Mouse (Mus musculus): ENCODE results near the gene Cmpk2. TPM values are rescaled to one million over a fixed set of nuclear protein-coding genes. Genes with fewer than 3 reads are reported as not detected.

Cmpk2 gene
- polyA plus RNA-seq, 1 experiment from 2014 or later = 10.3 TPM

- Histone ChIP-seq H3K36me3 (ENCODE audit: control insufficient read depth, insufficient read depth, low read length) (no peaks in the 10 kb centered on the region), H3K4me1 (ENCODE audit: control insufficient read depth, insufficient read depth, low read length) (no peaks in the 10 kb centered on the region), H3K4me2 (ENCODE audit: low read depth, low read length) (no peak overlapping the region), H3K4me3 (ENCODE audit: low read depth, low read length) (no peak overlapping the region), H3K9ac (ENCODE audit: low read depth, low read length) (no peak overlapping the region), H3K9me3 (ENCODE audit: control insufficient read depth, low read length) (no peaks in the 10 kb centered on the region), H3K27ac (replicated peaks; ENCODE audit: low read depth, low read length) (no peak overlapping the region), H3K27me3 (replicated peaks; ENCODE audit: control insufficient read depth, insufficient read depth, low read length) (no peaks in the 10 kb centered on the region)
- DNase-seq (ENCODE audit: low spot score) = no peak
- no peak for ATAC-seq (ENCODE audit: low read depth)
- WGBS = 79% methylated on average over 4 of the region's 4 CpGs
Observed at GRCm38 (mm10) chr12:26446377-26447045, 22.5 kb upstream of the Cmpk2 start.

GRCm38 (mm10) chr12:26449483-26449882 lies 19.5 kb upstream of the Cmpk2 start:
- Histone ChIP-seq H3K9ac (ENCODE audit: low read depth, low read length) (no peak overlapping the region), H3K4me3 (ENCODE audit: low read depth, low read length) (no peak overlapping the region), H3K9me3 (ENCODE audit: control insufficient read depth, low read length) (no peaks in the 10 kb centered on the region), H3K36me3 (ENCODE audit: control insufficient read depth, insufficient read depth, low read length) (no peaks in the 10 kb centered on the region), H3K27ac (replicated peaks; ENCODE audit: low read depth, low read length) (no peak overlapping the region), H3K4me1 (ENCODE audit: control insufficient read depth, insufficient read depth, low read length) (no peaks in the 10 kb centered on the region), H3K4me2 (ENCODE audit: low read depth, low read length) (no peak overlapping the region), H3K27me3 (replicated peaks; ENCODE audit: control insufficient read depth, insufficient read depth, low read length) (no peaks in the 10 kb centered on the region)
- DNase-seq (ENCODE audit: low spot score) (no peak), ATAC-seq (ENCODE audit: low read depth) (no peak)
- WGBS = 97% methylated on average over 2 of the region's 2 CpGs

- Histone ChIP-seq H3K9me3 (ENCODE audit: control insufficient read depth, low read length) (no peaks in the 10 kb centered on the region), H3K27me3 (replicated peaks; ENCODE audit: control insufficient read depth, insufficient read depth, low read length) (no peaks in the 10 kb centered on the region), H3K4me3 (ENCODE audit: low read depth, low read length) (no peak overlapping the region), H3K36me3 (ENCODE audit: control insufficient read depth, insufficient read depth, low read length) (no peaks in the 10 kb centered on the region), H3K27ac (replicated peaks; ENCODE audit: low read depth, low read length) (no peak overlapping the region), H3K4me1 (ENCODE audit: control insufficient read depth, insufficient read depth, low read length) (peaks cover 4% of the 10 kb centered on the region; the same call in 1 of the 2 replicates), H3K4me2 (ENCODE audit: low read depth, low read length) (no peak overlapping the region), H3K9ac (ENCODE audit: low read depth, low read length) (no peak overlapping the region)
- ATAC-seq (ENCODE audit: low read depth) = no peak
- WGBS = 41% methylated on average over 1 of the region's 1 CpGs
- no peak for DNase-seq (ENCODE audit: low spot score)
Observed at GRCm38 (mm10) chr12:26451150-26451549, 17.9 kb upstream of the Cmpk2 start.

- Histone ChIP-seq H3K4me2 (ENCODE audit: low read depth, low read length) (no peak overlapping the region), H3K9ac (ENCODE audit: low read depth, low read length) (no peak overlapping the region), H3K27me3 (replicated peaks; ENCODE audit: control insufficient read depth, insufficient read depth, low read length) (no peaks in the 10 kb centered on the region), H3K36me3 (ENCODE audit: control insufficient read depth, insufficient read depth, low read length) (no peaks in the 10 kb centered on the region), H3K4me1 (ENCODE audit: control insufficient read depth, insufficient read depth, low read length) (peaks cover 8% of the 10 kb centered on the region; the same call in 1 of the 2 replicates), H3K27ac (replicated peaks; ENCODE audit: low read depth, low read length) (no peak overlapping the region), H3K4me3 (ENCODE audit: low read depth, low read length) (no peak overlapping the region), H3K9me3 (ENCODE audit: control insufficient read depth, low read length) (no peaks in the 10 kb centered on the region)
- ATAC-seq (ENCODE audit: low read depth) (no peak), DNase-seq (ENCODE audit: low spot score) (no peak)
- 71% methylated on average over 4 of the region's 4 CpGs for WGBS
Observed at GRCm38 (mm10) chr12:26452951-26453350, 16.1 kb upstream of the Cmpk2 start.

GRCm38 (mm10) chr12:26454682-26455081 lies 14.3 kb upstream of the Cmpk2 start:
- H3K9ac ChIP-seq (ENCODE audit: low read depth, low read length) = no peak overlapping the region
- DNase-seq (ENCODE audit: low spot score) = no peak
- 45% methylated on average over 5 of the region's 5 CpGs for WGBS
- no peak overlapping the region for H3K4me3 ChIP-seq (ENCODE audit: low read depth, low read length)
- no peaks in the 10 kb centered on the region for H3K9me3 ChIP-seq (ENCODE audit: control insufficient read depth, low read length)
- no peaks in the 10 kb centered on the region for H3K27me3 ChIP-seq (replicated peaks; ENCODE audit: control insufficient read depth, insufficient read depth, low read length)
- no peak for ATAC-seq (ENCODE audit: low read depth)
- no peak overlapping the region for H3K27ac ChIP-seq (replicated peaks; ENCODE audit: low read depth, low read length)
- H3K36me3 ChIP-seq (ENCODE audit: control insufficient read depth, insufficient read depth, low read length) = no peaks in the 10 kb centered on the region
- H3K4me1 ChIP-seq (ENCODE audit: control insufficient read depth, insufficient read depth, low read length) = peaks cover 8% of the 10 kb centered on the region; the same call in 1 of the 2 replicates
- H3K4me2 ChIP-seq (ENCODE audit: low read depth, low read length) = no peak overlapping the region

GRCm38 (mm10) chr12:26456028-26456698 lies 12.8 kb upstream of the Cmpk2 start, which contains the start of gene Rsad2:
Rsad2 (minus strand) TSS chr12:26456452.
- no peaks in the 10 kb centered on the region for H3K36me3 ChIP-seq (ENCODE audit: control insufficient read depth, insufficient read depth, low read length)
- ATAC-seq (ENCODE audit: low read depth) (peak; percentile 92), DNase-seq (ENCODE audit: low spot score) (peak; percentile 91)
- 36% methylated on average over 13 of the region's 13 CpGs for WGBS
- peak within 1 kb of the TSS; percentile 25 for H3K4me2 ChIP-seq (ENCODE audit: low read depth, low read length)
- no peaks in the 10 kb centered on the region for H3K27me3 ChIP-seq (replicated peaks; ENCODE audit: control insufficient read depth, insufficient read depth, low read length)
- no peak within 1 kb of the TSS for H3K9ac ChIP-seq (ENCODE audit: low read depth, low read length)
- H3K4me3 ChIP-seq (ENCODE audit: low read depth, low read length) = no peak within 1 kb of the TSS
- H3K27ac ChIP-seq (replicated peaks; ENCODE audit: low read depth, low read length) = no peak within 1 kb of the TSS
- peaks cover 8% of the 10 kb centered on the region; the same call in 1 of the 2 replicates for H3K4me1 ChIP-seq (ENCODE audit: control insufficient read depth, insufficient read depth, low read length)
- H3K9me3 ChIP-seq (ENCODE audit: control insufficient read depth, low read length) = no peaks in the 10 kb centered on the region

GRCm38 (mm10) chr12:26460091-26460490 lies 8.9 kb upstream of the Cmpk2 start:
- no peaks in the 10 kb centered on the region for H3K9me3 ChIP-seq (ENCODE audit: control insufficient read depth, low read length)
- no peak overlapping the region for H3K27ac ChIP-seq (replicated peaks; ENCODE audit: low read depth, low read length)
- no peak overlapping the region for H3K4me2 ChIP-seq (ENCODE audit: low read depth, low read length)
- 47% methylated on average over 2 of the region's 2 CpGs for WGBS
- no peak overlapping the region for H3K4me3 ChIP-seq (ENCODE audit: low read depth, low read length)
- peaks cover 8% of the 10 kb centered on the region; the same call in 1 of the 2 replicates for H3K4me1 ChIP-seq (ENCODE audit: control insufficient read depth, insufficient read depth, low read length)
- no peaks in the 10 kb centered on the region for H3K36me3 ChIP-seq (ENCODE audit: control insufficient read depth, insufficient read depth, low read length)
- H3K9ac ChIP-seq (ENCODE audit: low read depth, low read length) = no peak overlapping the region
- ATAC-seq (ENCODE audit: low read depth) (no peak), DNase-seq (ENCODE audit: low spot score) (no peak)
- H3K27me3 ChIP-seq (replicated peaks; ENCODE audit: control insufficient read depth, insufficient read depth, low read length) = no peaks in the 10 kb centered on the region

- Histone ChIP-seq H3K4me3 (ENCODE audit: low read depth, low read length) (no peak overlapping the region), H3K9ac (ENCODE audit: low read depth, low read length) (no peak overlapping the region), H3K36me3 (ENCODE audit: control insufficient read depth, insufficient read depth, low read length) (no peaks in the 10 kb centered on the region), H3K27me3 (replicated peaks; ENCODE audit: control insufficient read depth, insufficient read depth, low read length) (no peaks in the 10 kb centered on the region), H3K4me2 (ENCODE audit: low read depth, low read length) (no peak overlapping the region), H3K9me3 (ENCODE audit: control insufficient read depth, low read length) (no peaks in the 10 kb centered on the region), H3K4me1 (ENCODE audit: control insufficient read depth, insufficient read depth, low read length) (peaks cover 3% of the 10 kb centered on the region; the same call in 1 of the 2 replicates), H3K27ac (replicated peaks; ENCODE audit: low read depth, low read length) (no peak overlapping the region)
- WGBS = 65% methylated on average over 5 of the region's 5 CpGs
- no peak for DNase-seq (ENCODE audit: low spot score)
- ATAC-seq (ENCODE audit: low read depth) = no peak
Observed at GRCm38 (mm10) chr12:26465600-26465999, 3.4 kb upstream of the Cmpk2 start.

All from embryonic facial prominence, embryonic 14.5 days (tissue).